Mouse (Mus musculus) neural tube, embryonic 12.5 days (tissue): ENCODE data around the gene Wscd1. TPM values are rescaled to one million over a fixed set of nuclear protein-coding genes. Genes with fewer than 3 reads are reported as not detected.

ENCODE experiments used
- ATAC-seq: fragments of 200-750 bp; cut with Nextera tagmentation; 2 replicates; pipeline ENCODE4 v1.8.0; 2017; ENCODE audit warnings: low read depth, mild to moderate bottlenecking, moderate TSS enrichment, moderate library complexity; ENCODE audit not compliant: low FRiP score
- H3K27ac ChIP-seq: fragments of 300-500 bp; sonication (generic); 2 replicates; pipeline ENCODE4 v1.5.1; 2016
- H3K27me3 ChIP-seq: fragments of 300-500 bp; sonication (generic); replicated peaks from 2 replicates; pipeline ENCODE4 v1.6.1; 2016; ENCODE audit warnings: mild to moderate bottlenecking
- H3K36me3 ChIP-seq: fragments of 300-500 bp; sonication (generic); 2 replicates; pipeline ENCODE4 v1.6.1; 2016; ENCODE audit warnings: mild to moderate bottlenecking
- H3K4me1 ChIP-seq: fragments of 300-500 bp; sonication (generic); 2 replicates; pipeline ENCODE4 v1.6.1; 2016
- H3K4me2 ChIP-seq: fragments of 300-500 bp; sonication (generic); replicated peaks from 2 replicates; pipeline ENCODE4 v1.6.1; 2016; ENCODE audit warnings: mild to moderate bottlenecking
- H3K4me3 ChIP-seq: fragments of 300-500 bp; sonication (generic); 2 replicates; pipeline ENCODE4 v1.5.1; 2016
- H3K9ac ChIP-seq: fragments of 300-500 bp; sonication (generic); 2 replicates; pipeline ENCODE4 v1.6.1; 2016; ENCODE audit warnings: mild to moderate bottlenecking
- H3K9me3 ChIP-seq: fragments of 300-500 bp; sonication (generic); 2 replicates; pipeline ENCODE4 v1.6.1; 2016; ENCODE audit warnings: mild to moderate bottlenecking
- WGBS: fragments of 180-500 bp; shearing (Covaris S2); methylation state at CpG from one replicate; pipeline ENCODE4 v1.1.7; 2016; 5-methylcytosine and 5-hydroxymethylcytosine counted together
- polyA plus RNA-seq: library from polyadenylated mRNA; unstranded; fragments of >200 nt; fragmentation: Nextera tagmentation; extraction: Ambion mirVana; gene quantifications from 2 replicates; pipeline ENCODE4 v1.2.1, GENCODE M21; 2016

The Wscd1 gene
- polyA plus RNA-seq, 1 experiment from 2014 or later = 67.3 TPM

DNA sequence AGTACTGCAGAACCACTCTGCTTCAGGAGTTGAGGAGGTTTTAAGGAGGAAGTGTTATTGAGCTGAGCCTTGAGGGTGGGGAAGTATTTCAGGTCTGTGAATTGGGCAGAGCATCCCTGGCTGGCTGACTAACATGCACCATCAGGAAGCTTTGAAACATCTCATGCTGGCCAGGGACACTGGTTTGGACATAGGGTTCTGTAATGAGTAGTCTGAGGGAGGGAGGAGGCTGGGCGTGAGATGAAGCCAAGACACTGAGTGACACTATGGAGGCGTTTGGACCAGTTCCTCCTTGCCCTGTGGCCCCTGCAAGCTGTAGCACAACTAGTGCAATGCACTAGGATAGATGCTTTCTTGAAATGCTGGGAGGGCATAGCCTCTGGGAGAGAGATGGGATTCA lies 5.4 kb downstream of the Wscd1 start:
- Histone ChIP-seq H3K27ac (no peak overlapping the region), H3K4me2 (peak overlapping the region; percentile 80), H3K9ac (no peak overlapping the region), H3K27me3 (peaks cover 5% of the 10 kb centered on the region; the same call in 1 of the 2 replicates), H3K4me3 (no peak overlapping the region), H3K9me3 (no peaks in the 10 kb centered on the region), H3K4me1 (peaks cover 80% of the 10 kb centered on the region), H3K36me3 (peaks cover 6% of the 10 kb centered on the region; the same call in 1 of the 2 replicates)
- WGBS = 69% methylated on average over 2 of the region's 2 CpGs
- ATAC-seq = no peak

DNA sequence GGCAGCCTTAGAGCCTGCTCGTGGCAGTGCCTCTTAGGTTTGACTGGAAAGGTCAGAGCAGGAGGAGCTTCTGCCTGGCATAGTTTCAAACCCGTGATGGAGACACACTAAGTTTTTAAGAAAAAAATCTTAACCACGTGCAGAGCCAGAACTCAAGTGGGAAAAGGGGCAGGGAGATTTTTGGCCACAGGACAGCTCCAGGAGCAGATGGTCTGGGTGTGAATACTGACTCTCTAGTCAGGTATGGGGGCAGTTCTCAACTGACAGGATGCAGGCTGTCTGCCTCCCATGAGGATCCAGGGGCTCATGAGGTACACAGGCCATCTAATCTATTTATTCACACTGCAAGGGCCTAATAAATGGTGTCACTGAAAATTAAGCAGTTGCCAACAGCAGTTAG lies 6.6 kb downstream of the Wscd1 start:
- peaks cover 85% of the 10 kb centered on the region for H3K4me1 ChIP-seq
- peaks cover 10% of the 10 kb centered on the region; the same call in 1 of the 2 replicates for H3K36me3 ChIP-seq
- H3K4me3 ChIP-seq = no peak overlapping the region
- WGBS = 51% methylated on average over 3 of the region's 3 CpGs
- no peaks in the 10 kb centered on the region; the same call in 1 of the 2 replicates for H3K27me3 ChIP-seq
- peak overlapping the region; percentile 80; the same call in 1 of the 2 replicates for H3K4me2 ChIP-seq
- no peak overlapping the region for H3K9ac ChIP-seq
- H3K27ac ChIP-seq = peak overlapping the region; percentile 47
- H3K9me3 ChIP-seq = no peaks in the 10 kb centered on the region
- ATAC-seq = no peak

DNA sequence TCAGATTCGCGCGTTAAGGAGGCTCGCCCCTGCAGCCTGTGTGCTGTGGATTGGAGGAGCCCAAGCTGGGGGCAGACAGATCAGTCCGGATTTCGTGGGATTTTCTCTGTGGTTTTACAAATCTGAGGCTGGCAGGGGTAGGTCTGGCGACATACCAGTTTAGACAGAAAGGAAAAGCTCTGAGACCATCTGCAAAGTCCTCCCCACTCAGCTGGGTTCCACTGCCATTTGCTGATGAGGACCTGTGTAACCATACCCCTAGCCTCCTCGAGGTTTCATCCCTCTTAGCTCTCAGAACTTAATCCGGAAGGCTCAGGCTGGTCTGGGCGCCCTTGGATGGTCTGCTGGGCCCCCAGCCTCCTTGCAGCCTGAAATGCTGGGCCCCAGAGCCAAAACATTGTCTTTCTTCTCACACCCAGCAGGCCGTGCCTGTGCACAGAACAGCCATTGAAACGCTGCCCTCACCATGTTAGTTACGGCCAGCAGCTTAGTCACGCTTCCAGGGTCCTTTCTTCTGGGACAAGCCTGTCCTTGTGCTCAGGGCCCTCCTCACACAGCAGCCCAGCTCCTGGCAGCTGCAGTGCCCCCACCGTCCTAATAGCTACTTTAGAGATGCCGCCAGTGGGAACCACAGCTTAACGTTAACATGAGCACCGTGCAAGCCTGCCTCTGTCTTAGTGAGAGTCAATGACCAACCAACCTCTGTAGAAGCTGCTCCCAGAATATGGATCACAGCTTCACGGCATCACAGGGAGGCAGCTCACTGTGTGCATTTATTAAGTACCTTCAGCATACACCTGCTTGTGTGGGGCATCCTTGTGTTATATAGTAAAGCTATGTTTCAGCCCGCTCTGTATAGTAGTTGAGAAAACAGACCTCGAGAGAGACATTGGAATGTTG lies 8.7 kb downstream of the Wscd1 start:
- WGBS = 14% methylated on average over 21 of the region's 21 CpGs
- Histone ChIP-seq H3K4me3 (no peak overlapping the region), H3K9ac (no peak overlapping the region), H3K9me3 (no peaks in the 10 kb centered on the region), H3K36me3 (peaks cover 10% of the 10 kb centered on the region; the same call in 1 of the 2 replicates), H3K27me3 (no peaks in the 10 kb centered on the region), H3K4me1 (peaks cover 87% of the 10 kb centered on the region), H3K27ac (peak overlapping the region; percentile 75; the same call in 1 of the 2 replicates), H3K4me2 (peak overlapping the region; percentile 31)
- ATAC-seq = peak; percentile 91

DNA sequence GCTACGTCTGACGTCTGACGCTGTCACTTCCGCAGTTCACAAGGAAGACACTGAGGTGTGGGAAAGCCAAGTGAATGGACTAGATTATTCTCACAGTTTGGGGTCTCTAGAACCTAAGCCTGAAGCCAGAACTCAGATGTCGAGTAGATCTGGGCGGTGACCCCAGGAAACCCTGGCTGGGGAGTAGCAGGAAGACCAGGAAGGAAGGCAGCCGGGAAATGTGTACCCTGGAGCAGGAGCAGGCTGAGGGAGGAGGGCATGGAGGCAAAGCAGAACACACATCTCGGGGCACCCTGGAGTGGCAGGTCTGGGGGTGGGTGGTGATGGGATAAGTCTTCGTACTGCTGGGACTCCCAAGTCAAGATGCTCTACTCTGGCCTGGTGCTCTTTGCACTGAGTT lies 11.3 kb downstream of the Wscd1 start:
- no peak for ATAC-seq
- Histone ChIP-seq H3K36me3 (peaks cover 17% of the 10 kb centered on the region; the same call in 1 of the 2 replicates), H3K9me3 (no peaks in the 10 kb centered on the region), H3K27me3 (no peaks in the 10 kb centered on the region), H3K4me3 (no peak overlapping the region), H3K4me1 (peaks cover 83% of the 10 kb centered on the region), H3K4me2 (no peak overlapping the region), H3K9ac (no peak overlapping the region), H3K27ac (no peak overlapping the region)
- WGBS = 80% methylated on average over 9 of the region's 9 CpGs

DNA sequence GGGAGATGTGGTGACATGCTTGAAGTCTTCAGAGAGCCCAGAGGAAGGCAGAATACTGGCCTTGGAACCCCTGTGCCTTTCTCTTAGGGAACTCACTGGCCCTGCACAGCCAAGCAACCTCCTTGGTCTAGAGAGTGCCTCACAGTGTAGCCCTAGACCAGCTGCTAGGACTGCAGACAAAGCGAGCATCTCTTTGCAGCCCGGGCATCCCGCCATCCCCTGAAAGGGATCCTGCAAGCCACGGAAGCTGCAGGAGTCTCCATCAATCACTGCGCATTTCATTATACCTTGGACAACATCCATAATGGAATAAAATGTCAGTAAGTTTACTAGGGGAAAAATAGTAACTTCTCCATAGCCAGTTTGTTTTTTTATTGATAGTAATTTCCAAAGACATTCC lies 13.4 kb downstream of the Wscd1 start:
- H3K4me3 ChIP-seq = no peak overlapping the region
- peaks cover 63% of the 10 kb centered on the region for H3K4me1 ChIP-seq
- H3K27me3 ChIP-seq = no peaks in the 10 kb centered on the region
- WGBS = 11% methylated on average over 5 of the region's 5 CpGs
- H3K9me3 ChIP-seq = no peaks in the 10 kb centered on the region
- no peak overlapping the region for H3K9ac ChIP-seq
- H3K36me3 ChIP-seq = peaks cover 30% of the 10 kb centered on the region; the same call in 1 of the 2 replicates
- peak; percentile 69 for ATAC-seq
- H3K4me2 ChIP-seq = peak overlapping the region; percentile 22
- H3K27ac ChIP-seq = peak overlapping the region; percentile 67

DNA sequence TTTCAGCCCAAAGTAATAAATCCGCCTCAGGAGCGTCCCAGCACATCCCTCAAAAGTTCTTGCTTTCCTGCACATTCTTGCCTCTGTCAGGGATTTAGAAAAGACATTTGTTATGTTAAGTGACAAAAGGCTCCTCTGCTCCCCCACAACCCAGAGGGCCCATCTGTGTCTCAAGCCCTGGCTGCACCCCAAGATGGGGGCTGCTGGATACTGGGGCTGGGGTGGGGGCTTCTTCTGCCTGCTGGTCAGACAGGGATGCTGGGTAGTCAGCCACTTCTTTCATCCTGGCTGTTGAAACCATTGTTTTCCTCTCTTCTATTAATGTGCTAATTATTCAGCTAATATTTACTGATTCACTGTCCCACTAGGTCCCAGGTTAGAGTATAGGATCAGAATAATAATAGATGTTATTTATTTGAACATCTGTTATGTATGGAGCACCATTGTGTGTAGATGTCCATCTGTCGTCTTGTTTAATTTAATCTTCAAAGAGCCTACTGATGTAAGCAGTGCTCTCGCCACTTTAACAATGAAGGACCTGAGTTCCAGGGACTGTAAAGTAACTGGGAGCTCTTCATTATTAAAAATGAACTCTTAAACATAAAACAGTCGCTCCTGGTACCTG lies 14.0 kb downstream of the Wscd1 start:
- peak overlapping the region; percentile 67; the same call in 1 of the 2 replicates for H3K27ac ChIP-seq
- H3K27me3 ChIP-seq = no peaks in the 10 kb centered on the region
- H3K4me1 ChIP-seq = peaks cover 57% of the 10 kb centered on the region
- no peaks in the 10 kb centered on the region for H3K9me3 ChIP-seq
- H3K4me3 ChIP-seq = no peak overlapping the region
- peaks cover 36% of the 10 kb centered on the region; the same call in 1 of the 2 replicates for H3K36me3 ChIP-seq
- WGBS = 23% methylated on average over 5 of the region's 5 CpGs
- no peak overlapping the region for H3K9ac ChIP-seq
- peak overlapping the region; percentile 22; the same call in 1 of the 2 replicates for H3K4me2 ChIP-seq
- ATAC-seq = peak; percentile 67

DNA sequence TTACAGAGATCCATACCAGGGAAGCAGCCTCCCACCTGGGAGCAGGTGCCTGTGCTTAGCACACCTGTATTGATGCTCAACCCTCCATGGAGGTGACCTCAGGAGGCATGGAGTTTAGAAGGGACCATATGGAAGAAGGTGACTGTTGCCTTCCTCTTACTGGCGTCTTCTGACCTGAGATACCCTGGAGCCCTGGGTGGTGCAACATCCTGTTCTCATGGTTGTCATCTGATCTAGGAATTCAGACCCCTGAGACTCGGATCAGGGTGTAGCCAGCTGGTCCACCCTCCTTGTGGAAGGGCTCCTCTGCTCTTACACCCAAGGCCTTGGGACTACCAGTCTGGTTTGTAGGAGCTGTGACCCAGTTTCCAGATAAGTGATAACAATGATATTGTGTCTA lies 15.0 kb downstream of the Wscd1 start:
- H3K4me2 ChIP-seq = no peak overlapping the region
- H3K27me3 ChIP-seq = no peaks in the 10 kb centered on the region
- peaks cover 43% of the 10 kb centered on the region for H3K36me3 ChIP-seq
- H3K27ac ChIP-seq = no peak overlapping the region
- H3K4me1 ChIP-seq = peaks cover 50% of the 10 kb centered on the region
- WGBS = 79% methylated on average over 2 of the region's 2 CpGs
- H3K9me3 ChIP-seq = no peaks in the 10 kb centered on the region
- no peak for ATAC-seq
- H3K4me3 ChIP-seq = no peak overlapping the region
- H3K9ac ChIP-seq = no peak overlapping the region

DNA sequence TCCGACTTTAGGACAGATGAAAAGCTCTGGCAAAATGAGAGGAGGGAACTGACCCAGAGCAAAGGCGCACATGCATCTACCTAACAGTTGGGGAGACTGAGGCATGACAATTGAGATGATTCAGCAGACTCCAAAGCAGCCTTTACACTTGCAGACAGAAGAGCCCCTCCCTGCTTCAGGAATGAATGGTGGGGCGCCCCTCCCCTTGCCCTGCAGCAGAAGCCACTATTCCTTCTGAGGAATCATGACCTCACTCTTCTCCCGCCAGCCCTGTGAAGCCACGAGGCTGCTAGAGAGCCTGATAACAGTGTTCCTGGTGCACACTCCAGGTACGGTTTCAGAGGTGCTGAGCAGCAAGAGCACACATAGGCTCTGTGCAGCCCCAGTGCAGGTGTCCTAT lies 15.6 kb downstream of the Wscd1 start:
- ATAC-seq = no peak
- Histone ChIP-seq H3K9me3 (no peaks in the 10 kb centered on the region), H3K36me3 (peaks cover 43% of the 10 kb centered on the region), H3K4me3 (no peak overlapping the region), H3K27ac (no peak overlapping the region), H3K4me2 (no peak overlapping the region), H3K27me3 (no peaks in the 10 kb centered on the region), H3K4me1 (peaks cover 50% of the 10 kb centered on the region), H3K9ac (no peak overlapping the region)
- WGBS = 67% methylated on average over 6 of the region's 6 CpGs

DNA sequence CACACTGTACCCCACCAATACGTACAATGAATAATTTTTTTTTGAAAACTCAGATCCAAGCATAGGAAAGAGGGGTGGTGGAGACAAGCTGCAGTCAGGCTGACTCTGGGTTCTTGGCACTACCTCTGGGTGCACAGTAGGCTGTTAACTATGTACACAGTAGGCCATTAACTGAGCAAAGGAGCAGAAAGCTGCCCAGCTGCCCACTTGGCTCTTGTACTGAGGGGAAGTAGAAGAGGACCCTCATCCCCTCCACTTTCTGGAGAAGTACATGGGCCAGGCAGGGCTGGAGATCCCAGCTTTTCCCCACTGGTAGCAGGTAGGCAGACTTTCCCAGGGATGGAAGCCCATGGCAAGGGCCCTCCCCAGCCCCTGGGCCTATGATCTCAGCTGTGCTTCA lies 16.7 kb downstream of the Wscd1 start:
- WGBS = 94% methylated on average over 1 of the region's 1 CpGs
- Histone ChIP-seq H3K4me1 (peaks cover 43% of the 10 kb centered on the region), H3K4me3 (no peak overlapping the region), H3K27me3 (no peaks in the 10 kb centered on the region), H3K36me3 (peaks cover 46% of the 10 kb centered on the region), H3K9me3 (no peaks in the 10 kb centered on the region), H3K4me2 (no peak overlapping the region), H3K27ac (no peak overlapping the region), H3K9ac (no peak overlapping the region)
- ATAC-seq = no peak

DNA sequence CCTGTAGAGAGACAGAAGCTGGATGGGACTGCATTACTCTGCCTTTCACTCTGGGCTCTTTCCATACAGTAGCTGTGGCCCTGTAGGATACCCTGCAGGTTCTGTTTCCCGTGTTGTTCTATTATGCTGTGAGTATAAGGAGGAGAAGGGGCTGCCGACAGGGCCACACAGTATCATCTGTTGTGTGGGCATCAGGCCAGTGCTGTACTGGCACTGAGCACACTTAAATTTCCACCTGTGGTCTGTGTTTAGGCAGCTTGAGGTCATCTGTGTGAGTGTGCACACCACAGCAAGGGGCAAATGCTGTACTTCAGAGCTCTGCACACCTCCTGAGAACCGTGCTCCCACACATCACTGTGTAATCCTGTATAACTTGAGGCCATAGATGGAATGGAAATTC lies 18.0 kb downstream of the Wscd1 start:
- no peaks in the 10 kb centered on the region for H3K27me3 ChIP-seq

DNA sequence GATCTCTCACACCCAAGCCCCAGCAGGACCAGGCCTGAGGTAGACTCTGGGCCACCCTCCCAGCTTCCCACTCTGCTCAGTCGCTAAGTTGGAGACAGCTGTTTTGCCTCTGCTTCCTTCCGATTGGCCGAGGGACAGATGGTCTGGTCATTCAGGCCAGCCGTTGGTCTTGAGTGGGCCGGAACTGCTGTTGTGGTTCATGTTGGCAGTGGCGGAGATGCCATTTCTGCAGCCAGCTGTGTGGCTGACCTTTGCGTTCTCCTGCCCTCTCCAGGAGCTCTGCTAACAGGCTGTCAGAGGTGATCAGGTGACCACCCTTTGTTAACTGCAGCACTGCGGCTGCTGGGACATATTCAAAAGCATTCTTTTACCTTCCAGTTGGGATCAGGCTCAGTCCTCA lies 20.0 kb downstream of the Wscd1 start:
- Histone ChIP-seq H3K36me3 (peaks cover 65% of the 10 kb centered on the region), H3K9me3 (no peaks in the 10 kb centered on the region), H3K27me3 (no peaks in the 10 kb centered on the region), H3K27ac (no peak overlapping the region), H3K9ac (no peak overlapping the region), H3K4me1 (peaks cover 29% of the 10 kb centered on the region), H3K4me3 (no peak overlapping the region), H3K4me2 (no peak overlapping the region)
- 61% methylated on average over 8 of the region's 8 CpGs for WGBS
- ATAC-seq = no peak

More for the DNA sequence above, 18.0 kb downstream of the Wscd1 start:
- H3K4me3 ChIP-seq = no peak overlapping the region
- no peak overlapping the region for H3K27ac ChIP-seq
- peaks cover 43% of the 10 kb centered on the region for H3K4me1 ChIP-seq
- no peak for ATAC-seq
- peaks cover 60% of the 10 kb centered on the region for H3K36me3 ChIP-seq
- H3K9ac ChIP-seq = no peak overlapping the region
- no peak overlapping the region for H3K4me2 ChIP-seq
- 88% methylated on average over 3 of the region's 3 CpGs for WGBS
- H3K9me3 ChIP-seq = no peaks in the 10 kb centered on the region

DNA sequence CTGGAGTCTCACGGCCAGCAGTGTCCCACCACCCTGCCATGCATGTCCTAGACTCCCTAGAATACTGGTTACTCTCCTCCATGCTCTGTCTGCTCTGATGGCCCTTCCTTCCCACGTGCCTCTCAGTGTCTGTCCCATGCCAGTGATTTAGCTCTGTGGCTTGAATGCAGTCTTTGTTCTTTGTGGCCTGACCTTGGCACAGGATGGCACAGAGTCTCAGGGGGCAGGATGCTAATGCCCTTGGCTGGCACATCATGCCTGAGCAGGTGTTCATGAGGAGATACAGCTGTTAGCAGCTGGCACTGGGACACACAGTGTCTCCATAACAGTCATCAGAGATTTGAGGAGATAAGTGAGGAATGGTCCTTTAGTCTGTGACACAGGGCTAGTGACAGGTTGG lies 20.8 kb downstream of the Wscd1 start:
- Histone ChIP-seq H3K9me3 (no peaks in the 10 kb centered on the region), H3K4me3 (no peak overlapping the region), H3K4me2 (no peak overlapping the region), H3K27me3 (no peaks in the 10 kb centered on the region), H3K36me3 (peaks cover 68% of the 10 kb centered on the region), H3K9ac (no peak overlapping the region), H3K27ac (0 out of 2 replicates have a peak overlapping the region, but pooled peaks have one; percentile 6), H3K4me1 (peaks cover 25% of the 10 kb centered on the region)
- ATAC-seq = no peak
- 47% methylated on average over 2 of the region's 2 CpGs for WGBS
